Mouse (Mus musculus) thymus, postnatal 4 days (tissue): ENCODE results near the gene Shisal2a.

Experiments used
- DNase-seq: peaks from one replicate; pipeline ENCODE4 v3.0.0; 2021

The Shisal2a gene

GRCm38 (mm10) chr4:108383183-108383714 lies at the start of gene Shisal2a:
TSS of gene Shisal2a (minus strand) at chr4:108383349.
- peak; percentile 47 for DNase-seq

GRCm38 (mm10) chr4:108431561-108431936 lies 48.4 kb upstream of the Shisal2a start:
- no peak for DNase-seq

GRCm38 (mm10) chr4:108430656-108431560 lies 47.8 kb upstream of the Shisal2a start:
- no peak for DNase-seq

- no peak for DNase-seq
Observed at GRCm38 (mm10) chr4:108428341-108428721, 45.2 kb upstream of the Shisal2a start.

GRCm38 (mm10) chr4:108427719-108428340 lies 44.7 kb upstream of the Shisal2a start:
- no peak for DNase-seq

GRCm38 (mm10) chr4:108424587-108424986 lies 41.4 kb upstream of the Shisal2a start:
- no peak for DNase-seq

GRCm38 (mm10) chr4:108407621-108408020 lies 24.5 kb upstream of the Shisal2a start:
- no peak for DNase-seq

GRCm38 (mm10) chr4:108406861-108407401 lies 23.8 kb upstream of the Shisal2a start, which contains the start of gene Gpx7:
TSS of gene Gpx7 (minus strand) at chr4:108406961.
- DNase-seq = no peak

- DNase-seq = peak; percentile 37
Observed at GRCm38 (mm10) chr4:108406138-108406860, 23.1 kb upstream of the Shisal2a start.

GRCm38 (mm10) chr4:108405766-108406137 lies 22.6 kb upstream of the Shisal2a start:
- DNase-seq = no peak

- DNase-seq = no peak
Observed at GRCm38 (mm10) chr4:108403861-108404635, 20.9 kb upstream of the Shisal2a start.

- no peak for DNase-seq
Observed at GRCm38 (mm10) chr4:108400395-108400794, 17.2 kb upstream of the Shisal2a start.

- no peak for DNase-seq
Observed at GRCm38 (mm10) chr4:108394236-108394635, 11.1 kb upstream of the Shisal2a start.

GRCm38 (mm10) chr4:108392558-108392957 lies 9.4 kb upstream of the Shisal2a start:
- no peak for DNase-seq

- no peak for DNase-seq
Observed at GRCm38 (mm10) chr4:108391124-108391523, 8.0 kb upstream of the Shisal2a start.

- DNase-seq = no peak
Observed at GRCm38 (mm10) chr4:108388741-108389140, 5.6 kb upstream of the Shisal2a start.

- DNase-seq = no peak
Observed at GRCm38 (mm10) chr4:108387681-108388253, 4.6 kb upstream of the Shisal2a start.

- DNase-seq = no peak
Observed at GRCm38 (mm10) chr4:108387106-108387505, 4.0 kb upstream of the Shisal2a start.

- DNase-seq = no peak
Observed at GRCm38 (mm10) chr4:108386087-108386486, 2.9 kb upstream of the Shisal2a start.

GRCm38 (mm10) chr4:108380146-108380545 lies 3.0 kb downstream of the Shisal2a start:
- DNase-seq = no peak

GRCm38 (mm10) chr4:108379476-108379875 lies 3.7 kb downstream of the Shisal2a start:
- no peak for DNase-seq

GRCm38 (mm10) chr4:108372166-108372565 lies 11.0 kb downstream of the Shisal2a start:
- no peak for DNase-seq
